Mouse (Mus musculus) bone marrow, adult 2 months (tissue): ENCODE measurements around the gene Hist3h2a.

Experiments used
- CTCF ChIP-seq: fragments of 200-500 bp; IDR thresholded peaks from 2 replicates; pipeline ENCODE4 v1.5.1; 2011; ENCODE audit warnings: low read length, control low read depth; ENCODE audit not compliant: control insufficient read depth, insufficient read depth
- POLR2A ChIP-seq: fragments of 200-500 bp; IDR thresholded peaks from 2 replicates; pipeline ENCODE4 v1.6.1; 2011; ENCODE audit warnings: low read depth, mild to moderate bottlenecking, control low read depth, low read length, borderline replicate concordance; ENCODE audit not compliant: control insufficient read depth

DNA sequence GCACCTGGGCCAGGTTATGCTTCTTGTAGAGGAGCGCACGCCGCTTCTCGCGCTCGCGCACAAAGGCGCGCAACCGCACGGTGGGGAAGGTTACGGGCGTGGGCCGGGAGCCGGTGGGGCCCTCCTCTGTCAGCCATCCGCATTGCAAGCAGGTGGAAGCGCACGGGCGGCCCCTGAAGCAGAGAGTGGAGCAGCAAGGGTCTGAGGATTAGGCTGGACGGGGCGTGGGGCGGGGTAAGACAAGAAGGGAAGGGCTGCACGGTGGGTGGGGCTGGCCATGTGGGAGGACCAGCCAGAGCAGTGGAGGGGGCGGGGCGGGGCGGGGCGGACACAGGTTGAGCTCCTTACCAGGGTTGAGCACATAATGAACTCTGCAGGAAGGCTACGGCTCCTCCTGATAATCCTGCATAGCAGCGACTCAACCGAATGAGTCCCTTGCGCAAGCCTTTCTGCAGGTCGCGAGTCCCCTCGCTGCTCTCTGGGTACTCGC, 39.9 kb downstream of the Hist3h2a start:
- TF ChIP-seq CTCF (no peak), POLR2A (no peak)
